Mouse (Mus musculus) brain, embryonic 14.5 days (tissue): ENCODE data around the gene Syne2.

ENCODE experiments used
- CTCF ChIP-seq: fragments of 200-500 bp; IDR thresholded peaks from 2 replicates; pipeline ENCODE4 v1.5.1; 2012; ENCODE audit warnings: inconsistent platforms, mild to moderate bottlenecking, moderate library complexity, borderline replicate concordance; ENCODE audit not compliant: insufficient read depth, insufficient read length; ENCODE audit errors: extremely low read depth
- POLR2A ChIP-seq: fragments of 200-500 bp; IDR thresholded peaks from 2 replicates; pipeline ENCODE4 v1.6.1; 2012; ENCODE audit warnings: mild to moderate bottlenecking, inconsistent platforms, borderline replicate concordance; ENCODE audit not compliant: poor library complexity, insufficient read depth, insufficient read length, severe bottlenecking; ENCODE audit errors: extremely low read depth

GRCm38 (mm10) chr12:75894316-75894997, 76.5 kb downstream of the Syne2 start:
- TF ChIP-seq POLR2A = no peak
- peak; percentile 43; the same call in 1 of the 2 replicates for TF ChIP-seq CTCF
